Comparison of ENCODE assay signal across 8 mouse cellular contexts in the genomic region with DNA sequence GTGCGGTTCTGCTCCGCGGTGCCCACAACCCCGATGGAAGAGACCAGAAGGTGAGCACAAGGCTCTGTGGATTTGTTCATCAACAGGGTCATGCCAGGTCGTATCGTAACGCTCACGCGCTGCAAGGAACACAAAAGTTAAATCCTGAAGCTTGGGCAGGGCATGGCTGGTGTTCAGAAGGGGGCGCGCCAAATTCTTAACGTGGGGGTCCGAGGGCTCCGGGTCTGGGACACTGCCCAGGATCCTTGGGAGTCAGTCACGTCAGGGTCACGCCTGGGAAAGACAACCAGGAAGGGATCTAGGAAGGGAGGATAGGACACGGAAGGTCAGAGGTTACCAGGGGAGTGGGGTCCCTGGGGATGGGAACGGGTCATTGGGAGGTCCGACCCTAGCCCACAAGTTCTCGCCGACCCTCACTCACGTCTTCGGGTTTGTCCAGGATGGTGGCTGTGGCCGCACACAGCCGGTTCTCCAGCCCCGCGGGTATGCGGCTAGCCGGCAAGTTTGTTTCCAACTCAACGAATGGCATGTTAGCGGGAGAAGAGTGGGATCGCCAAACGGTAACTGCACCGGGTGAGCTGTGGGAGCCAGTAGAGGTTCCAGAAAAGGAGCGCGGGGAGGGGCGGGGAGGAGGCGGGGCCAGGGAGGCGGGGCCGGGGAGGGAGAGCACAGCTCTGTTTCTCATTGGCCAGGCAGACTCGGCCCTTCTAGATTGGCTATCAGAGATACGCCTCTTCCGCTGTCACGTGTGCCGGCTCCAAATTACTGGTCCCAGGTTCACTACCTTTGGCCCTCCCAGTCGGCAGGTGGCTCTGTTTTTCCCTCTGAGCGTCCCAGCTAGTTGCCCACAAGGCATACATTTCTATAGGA. TPM values are rescaled to one million over a fixed set of nuclear protein-coding genes. Genes with fewer than 3 reads are reported as not detected.
A peak's percentile ranks its signal among the peaks of the same experiment; 100 is the strongest.
DNase-seq lines count a peak whose midpoint lies in the region; ATAC-seq and TF ChIP-seq lines count a peak whose summit lies in the region.

TSS of gene Ddt (minus strand) at position 620 of the 870 bp plus-strand sequence.

- peak within 1 kb of the TSS; percentile 96 for H3K4me2 ChIP-seq in embryonic facial prominence, embryonic 15.5 days (replicated peaks)
- H3K4me2 ChIP-seq in kidney, embryonic 14.5 days (replicated peaks; ENCODE audit: low read depth, low read length): peak within 1 kb of the TSS; percentile 96
- peak within 1 kb of the TSS; percentile 97 for H3K4me2 ChIP-seq in limb, embryonic 15.5 days

- H3K27ac ChIP-seq in bone marrow, adult 2 months (ENCODE audit: control insufficient read depth, insufficient read depth, low read depth, low read length, poor library complexity): no peak within 1 kb of the TSS; the same call in 1 of the 2 replicates
- H3K27ac ChIP-seq in embryonic facial prominence, embryonic 15.5 days (replicated peaks): no peak within 1 kb of the TSS
- H3K27ac ChIP-seq in kidney, embryonic 14.5 days (ENCODE audit: low read depth, low read length): no peak within 1 kb of the TSS
- H3K27ac ChIP-seq in limb, embryonic 15.5 days: peak within 1 kb of the TSS; percentile 72; the same call in 1 of the 2 replicates

- peak; percentile 38; the same call in 1 of the 2 replicates for TF ChIP-seq POLR2A in bone marrow, adult 2 months (IDR thresholded peaks at IDR 0.05; ENCODE audit: borderline replicate concordance, control insufficient read depth, low read depth, low read length)

- peak within 1 kb of the TSS; percentile 76 for H3K4me3 ChIP-seq in bone marrow, adult 2 months (replicated peaks; ENCODE audit: control insufficient read depth, low read depth, low read length)
- peak within 1 kb of the TSS; percentile 70 for H3K4me3 ChIP-seq in embryonic facial prominence, embryonic 15.5 days (replicated peaks)
- H3K4me3 ChIP-seq in kidney, embryonic 14.5 days (ENCODE audit: low read length): peak within 1 kb of the TSS; percentile 72
- peak within 1 kb of the TSS; percentile 70 for H3K4me3 ChIP-seq in limb, embryonic 15.5 days

- WGBS in bone marrow, adult 2 months: under 1% methylated on average over 47 of the region's 47 CpGs
- under 1% methylated on average over 47 of the region's 47 CpGs for WGBS in embryonic facial prominence, embryonic 15.5 days
- under 1% methylated on average over 44 of the region's 47 CpGs for WGBS in kidney, embryonic 14.5 days
- WGBS in limb, embryonic 15.5 days: under 1% methylated on average over 47 of the region's 47 CpGs

- peaks cover 2% of the 10 kb centered on the region; the same call in 1 of the 2 replicates for H3K4me1 ChIP-seq in bone marrow, adult 2 months (ENCODE audit: control insufficient read depth, insufficient read depth, low read length)
- H3K4me1 ChIP-seq in embryonic facial prominence, embryonic 15.5 days: peaks cover 10% of the 10 kb centered on the region; the same call in 1 of the 2 replicates
- 0 out of 2 replicates have a peak, but pooled peaks cover 5% of the 10 kb centered on the region for H3K4me1 ChIP-seq in kidney, embryonic 14.5 days (ENCODE audit: control insufficient read depth, insufficient read depth, low read length)
- H3K4me1 ChIP-seq in limb, embryonic 15.5 days: peaks cover 7% of the 10 kb centered on the region

- ATAC-seq in embryonic facial prominence, embryonic 15.5 days (ENCODE audit: insufficient number of reproducible peaks, low FRiP score, low TSS enrichment, low read depth): peak; percentile 92
- ATAC-seq in kidney, embryonic 14.5 days (ENCODE audit: low FRiP score, low TSS enrichment): peak; percentile 96
- ATAC-seq in limb, embryonic 15.5 days (ENCODE audit: insufficient number of reproducible peaks, low FRiP score, low TSS enrichment, low read depth): peak; percentile 90
- ATAC-seq in monocyte, adult 5-6 weeks (replicated peaks; ENCODE audit: insufficient number of reproducible peaks, low FRiP score, low TSS enrichment, poor library complexity, severe bottlenecking): peak; percentile 97

- H3K9me3 ChIP-seq in embryonic facial prominence, embryonic 15.5 days (replicated peaks): no peaks in the 10 kb centered on the region
- H3K9me3 ChIP-seq in kidney, embryonic 14.5 days (ENCODE audit: control insufficient read depth, low read length): no peaks in the 10 kb centered on the region
- H3K9me3 ChIP-seq in limb, embryonic 15.5 days: no peaks in the 10 kb centered on the region

- no peak for TF ChIP-seq CTCF in bone marrow, adult 2 months (IDR thresholded peaks at IDR 0.05; ENCODE audit: control insufficient read depth, insufficient read depth, low read length)

- DNase-seq in 416B (ENCODE audit: low read depth): peak; percentile 97
- DNase-seq in heart, adult 8-10 months (ENCODE audit: low spot score): peak; percentile 80
- peak; percentile 83 to 91 for DNase-seq in spleen, postnatal 4 days (ENCODE audit: low spot score in 2 of 2)

- H3K27me3 ChIP-seq in embryonic facial prominence, embryonic 15.5 days: 0 out of 2 replicates have a peak, but pooled peaks cover 4% of the 10 kb centered on the region
- no peaks in the 10 kb centered on the region for H3K27me3 ChIP-seq in kidney, embryonic 14.5 days (ENCODE audit: control insufficient read depth, insufficient read depth, low read length)
- H3K27me3 ChIP-seq in limb, embryonic 15.5 days: no peaks in the 10 kb centered on the region

- H3K9ac ChIP-seq in embryonic facial prominence, embryonic 15.5 days: peak within 1 kb of the TSS; percentile 56
- H3K9ac ChIP-seq in kidney, embryonic 14.5 days (ENCODE audit: low read depth, low read length): peak within 1 kb of the TSS; percentile 68
- peak within 1 kb of the TSS; percentile 66 for H3K9ac ChIP-seq in limb, embryonic 15.5 days

- H3K36me3 ChIP-seq in embryonic facial prominence, embryonic 15.5 days: no peaks in the 10 kb centered on the region
- H3K36me3 ChIP-seq in kidney, embryonic 14.5 days (ENCODE audit: control insufficient read depth, insufficient read depth, low read length): no peaks in the 10 kb centered on the region
- no peaks in the 10 kb centered on the region for H3K36me3 ChIP-seq in limb, embryonic 15.5 days

RNA-seq across cellular contexts. Expression of gene Ddt, which starts in this region (rescaled TPM):
- 9.3 and 20.0 TPM in 2 replicates for polyA plus RNA-seq in bone marrow, adult 2 months (2011; ENCODE audit: insufficient read depth, insufficient read length, low replicate concordance, missing spikeins)
- 53.2 and 58.3 TPM in 2 replicates for polyA plus RNA-seq in embryonic facial prominence, embryonic 15.5 days (2015; fragmentation: Nextera tagmentation; extraction: Ambion mirVana)
- 100 to 1,000 TPM in 1 of 4 experiments, 10 to 100 TPM in 3; 83.6 to 103 (median 88.3) TPM for total RNA-seq in heart, adult 8-10 months (2022)
- 75.7 and 90.4 TPM in 2 replicates for polyA plus RNA-seq in kidney, embryonic 14.5 days (2014; fragmentation: Nextera tagmentation; extraction: Ambion mirVana)
- 51.6 and 55.6 TPM in 2 replicates for polyA plus RNA-seq in limb, embryonic 15.5 days (2015; fragmentation: Nextera tagmentation; extraction: Ambion mirVana)
- 13.5 to 18.8 TPM (median 16.8 TPM) in 3 replicates for total RNA-seq in monocyte, adult 5-6 weeks (2017)
